Mouse (Mus musculus) stomach, embryonic 16.5 days (tissue): ENCODE measurements around the gene Dnm3. TPM values are rescaled to one million over a fixed set of nuclear protein-coding genes. Genes with fewer than 3 reads are reported as not detected.
"Not testable (repeated sequence)": the region's sequence is repeated elsewhere in the genome, so short reads cannot be mapped to it uniquely, and the experiment has no call there.

Experiments
- ATAC-seq: fragments of 200-750 bp; cut with Nextera tagmentation; 2 replicates; pipeline ENCODE4 v1.8.0; 2017; ENCODE audit warnings: moderate number of reproducible peaks, moderate TSS enrichment; ENCODE audit not compliant: insufficient read depth, low FRiP score
- H3K27ac ChIP-seq: fragments of 300-500 bp; sonication (generic); 2 replicates; pipeline ENCODE4 v1.5.1; 2014; ENCODE audit warnings: low read length
- H3K27me3 ChIP-seq: fragments of 300-500 bp; sonication (generic); 2 replicates; pipeline ENCODE4 v1.6.1; 2014; ENCODE audit warnings: low read length, control low read depth, mixed read lengths; ENCODE audit not compliant: control insufficient read depth, insufficient read depth
- H3K36me3 ChIP-seq: fragments of 300-500 bp; sonication (generic); 2 replicates; pipeline ENCODE4 v1.6.1; 2014; ENCODE audit warnings: low read length; ENCODE audit not compliant: control insufficient read depth, insufficient read depth
- H3K4me1 ChIP-seq: fragments of 300-500 bp; sonication (generic); 2 replicates; pipeline ENCODE4 v1.6.1; 2014; ENCODE audit warnings: low read length, control low read depth, mixed read lengths; ENCODE audit not compliant: control insufficient read depth, insufficient read depth
- H3K4me2 ChIP-seq: fragments of 300-500 bp; sonication (generic); 2 replicates; pipeline ENCODE4 v1.6.1; 2014; ENCODE audit warnings: low read depth, low read length, mixed read lengths
- H3K4me3 ChIP-seq: fragments of 300-500 bp; sonication (generic); replicated peaks from 2 replicates; pipeline ENCODE4 v1.5.1; 2014; ENCODE audit warnings: mild to moderate bottlenecking, low read length
- H3K9ac ChIP-seq: fragments of 300-500 bp; sonication (generic); 2 replicates; pipeline ENCODE4 v1.6.1; 2014; ENCODE audit warnings: low read length
- H3K9me3 ChIP-seq: fragments of 300-500 bp; sonication (generic); replicated peaks from 2 replicates; pipeline ENCODE4 v1.6.1; 2016; ENCODE audit warnings: low read length, control low read depth; ENCODE audit not compliant: control insufficient read depth
- WGBS: fragments of 180-500 bp; shearing (Covaris S2); extraction: QIAGEN DNeasy Blood & Tissue Kit; methylation state at CpG from one replicate; pipeline ENCODE4 v1.1.7; 2014; 5-methylcytosine and 5-hydroxymethylcytosine counted together
- polyA plus RNA-seq: library from polyadenylated mRNA; unstranded; fragments of >200 nt; fragmentation: Nextera tagmentation; extraction: Ambion mirVana; gene quantifications from 2 replicates; pipeline ENCODE4 v1.2.1, GENCODE M21; 2015

The Dnm3 gene
- polyA plus RNA-seq, 1 experiment from 2014 or later: 6.4 TPM

- Histone ChIP-seq H3K4me1 (no peaks in the 10 kb centered on the region), H3K4me2 (no peak overlapping the region), H3K9me3 (no peaks in the 10 kb centered on the region), H3K27ac (no peak overlapping the region), H3K4me3 (no peak overlapping the region), H3K27me3 (no peaks in the 10 kb centered on the region), H3K9ac (no peak overlapping the region), H3K36me3 (no peaks in the 10 kb centered on the region)
- WGBS: 80% methylated on average over 14 of the region's 14 CpGs
- no peak for ATAC-seq
Observed at GRCm38 (mm10) chr1:162410207-162410965, 67.4 kb downstream of the Dnm3 start.

- Histone ChIP-seq H3K9ac (no peak overlapping the region), H3K4me1 (no peaks in the 10 kb centered on the region), H3K4me2 (no peak overlapping the region), H3K36me3 (no peaks in the 10 kb centered on the region), H3K4me3 (no peak overlapping the region), H3K27me3 (no peaks in the 10 kb centered on the region), H3K9me3 (no peaks in the 10 kb centered on the region), H3K27ac (no peak overlapping the region)
- no peak for ATAC-seq
- WGBS: 55% methylated on average over 4 of the region's 4 CpGs
Observed at GRCm38 (mm10) chr1:162394549-162394948, 83.3 kb downstream of the Dnm3 start.

GRCm38 (mm10) chr1:162388442-162389165 is 89.2 kb downstream of the Dnm3 start:
- Histone ChIP-seq H3K36me3 (no peaks in the 10 kb centered on the region), H3K27me3 (no peaks in the 10 kb centered on the region), H3K9ac (no peak overlapping the region), H3K27ac (peak overlapping the region; percentile 49), H3K4me2 (0 out of 2 replicates have a peak overlapping the region, but pooled peaks have one; percentile 9), H3K4me3 (no peak overlapping the region), H3K4me1 (no peaks in the 10 kb centered on the region), H3K9me3 (no peaks in the 10 kb centered on the region)
- ATAC-seq: peak; percentile 86; the same call in 1 of the 2 replicates
- WGBS: 62% methylated on average over 5 of the region's 5 CpGs

GRCm38 (mm10) chr1:162373068-162373467 is 104.8 kb downstream of the Dnm3 start:
- not testable (repeated sequence) for H3K27me3 ChIP-seq, ATAC-seq, H3K36me3 ChIP-seq, H3K27ac ChIP-seq, H3K9ac ChIP-seq, H3K4me1 ChIP-seq, H3K9me3 ChIP-seq, H3K4me2 ChIP-seq, H3K4me3 ChIP-seq
- WGBS: 94% methylated on average over 1 of the region's 1 CpGs

- ATAC-seq: no peak
Observed at GRCm38 (mm10) chr1:162369726-162370125, 108.1 kb downstream of the Dnm3 start.

GRCm38 (mm10) chr1:162361978-162362377 is 115.9 kb downstream of the Dnm3 start:
- no peak overlapping the region for H3K27ac ChIP-seq
- WGBS: 38% methylated on average over 5 of the region's 5 CpGs
- no peak overlapping the region for H3K4me3 ChIP-seq
- H3K9me3 ChIP-seq: no peaks in the 10 kb centered on the region
- no peak overlapping the region for H3K9ac ChIP-seq
- no peaks in the 10 kb centered on the region for H3K36me3 ChIP-seq
- ATAC-seq: no peak
- H3K27me3 ChIP-seq: no peaks in the 10 kb centered on the region
- H3K4me1 ChIP-seq: no peaks in the 10 kb centered on the region
- H3K4me2 ChIP-seq: no peak overlapping the region

More at GRCm38 (mm10) chr1:162369726-162370125, 108.1 kb downstream of the Dnm3 start:
- H3K4me3 ChIP-seq: no peak overlapping the region
- H3K4me2 ChIP-seq: no peak overlapping the region
- no peak overlapping the region for H3K27ac ChIP-seq
- no peaks in the 10 kb centered on the region for H3K27me3 ChIP-seq
- H3K9me3 ChIP-seq: no peaks in the 10 kb centered on the region
- WGBS: 65% methylated on average over 4 of the region's 4 CpGs
- H3K9ac ChIP-seq: no peak overlapping the region
- no peaks in the 10 kb centered on the region for H3K36me3 ChIP-seq
- H3K4me1 ChIP-seq: no peaks in the 10 kb centered on the region

- 59% methylated on average over 8 of the region's 8 CpGs for WGBS
- no peak overlapping the region for H3K9ac ChIP-seq
Observed at GRCm38 (mm10) chr1:162359270-162359669, 118.6 kb downstream of the Dnm3 start.

GRCm38 (mm10) chr1:162358036-162358435 is 119.8 kb downstream of the Dnm3 start:
- H3K27me3 ChIP-seq: no peaks in the 10 kb centered on the region
- no peak overlapping the region for H3K9ac ChIP-seq
- 23% methylated on average over 8 of the region's 8 CpGs for WGBS
- no peak for ATAC-seq
- no peak overlapping the region for H3K27ac ChIP-seq
- H3K4me1 ChIP-seq: no peaks in the 10 kb centered on the region
- H3K36me3 ChIP-seq: no peaks in the 10 kb centered on the region
- H3K4me2 ChIP-seq: no peak overlapping the region
- no peak overlapping the region for H3K4me3 ChIP-seq
- H3K9me3 ChIP-seq: no peaks in the 10 kb centered on the region

More at GRCm38 (mm10) chr1:162359270-162359669, 118.6 kb downstream of the Dnm3 start:
- Histone ChIP-seq H3K9me3 (no peaks in the 10 kb centered on the region), H3K27ac (no peak overlapping the region), H3K4me3 (no peak overlapping the region), H3K4me1 (no peaks in the 10 kb centered on the region), H3K4me2 (no peak overlapping the region), H3K27me3 (no peaks in the 10 kb centered on the region), H3K36me3 (no peaks in the 10 kb centered on the region)
- ATAC-seq: no peak; the same call in 1 of the 2 replicates

GRCm38 (mm10) chr1:162356481-162356880 is 121.4 kb downstream of the Dnm3 start:
- WGBS: 60% methylated on average over 5 of the region's 5 CpGs
- no peaks in the 10 kb centered on the region for H3K27me3 ChIP-seq
- no peaks in the 10 kb centered on the region for H3K36me3 ChIP-seq
- no peaks in the 10 kb centered on the region for H3K9me3 ChIP-seq
- H3K27ac ChIP-seq: no peak overlapping the region
- H3K4me2 ChIP-seq: no peak overlapping the region
- H3K4me3 ChIP-seq: no peak overlapping the region
- no peak for ATAC-seq
- H3K4me1 ChIP-seq: no peaks in the 10 kb centered on the region
- no peak overlapping the region for H3K9ac ChIP-seq
